Mouse (Mus musculus) lung, postnatal 0 days (tissue): Measurements from ENCODE around the gene Mpped2.

Experiments used
- CTCF ChIP-seq: IDR thresholded peaks from 2 replicates; pipeline ENCODE4 v1.5.1; 2016; ENCODE audit warnings: antibody characterized with exemption, mild to moderate bottlenecking
- EP300 ChIP-seq: IDR thresholded peaks from 2 replicates; pipeline ENCODE4 v1.6.1; 2016; ENCODE audit warnings: antibody characterized with exemption, mild to moderate bottlenecking, control low read depth

GRCm38 (mm10) chr2:106720644-106721043 is 27.6 kb downstream of the Mpped2 start:
- TF ChIP-seq CTCF: no peak
- TF ChIP-seq EP300: no peak
